Mouse (Mus musculus) heart, embryonic 10.5 days (tissue): ENCODE data around the gene Serpine2. TPM values are rescaled to one million over a fixed set of nuclear protein-coding genes. Genes with fewer than 3 reads are reported as not detected.

Source experiments
- DNase-seq: peaks from one replicate; pipeline ENCODE4 v3.0.0-alpha.2; 2017; ENCODE audit warnings: low spot score
- H3K27ac ChIP-seq: fragments of 300-500 bp; sonication (generic); 2 replicates; pipeline ENCODE4 v1.5.1; 2016; ENCODE audit warnings: mild to moderate bottlenecking
- H3K27me3 ChIP-seq: fragments of 300-500 bp; sonication (generic); 2 replicates; pipeline ENCODE4 v1.6.1; 2016; ENCODE audit warnings: mild to moderate bottlenecking; ENCODE audit not compliant: poor library complexity, insufficient read depth, severe bottlenecking
- H3K36me3 ChIP-seq: fragments of 300-500 bp; sonication (generic); 2 replicates; pipeline ENCODE4 v1.6.1; 2016; ENCODE audit warnings: mild to moderate bottlenecking, moderate library complexity
- H3K4me1 ChIP-seq: fragments of 300-500 bp; sonication (generic); 2 replicates; pipeline ENCODE4 v1.6.1; 2016; ENCODE audit warnings: mild to moderate bottlenecking
- H3K4me3 ChIP-seq: fragments of 300-500 bp; sonication (generic); 2 replicates; pipeline ENCODE4 v1.5.1; 2016; ENCODE audit warnings: mild to moderate bottlenecking, moderate library complexity
- H3K9me3 ChIP-seq: fragments of 300-500 bp; sonication (generic); 2 replicates; pipeline ENCODE4 v1.6.1; 2016; ENCODE audit warnings: mild to moderate bottlenecking, moderate library complexity
- WGBS: fragments of 180-500 bp; shearing (Covaris S2); methylation state at CpG from one replicate; pipeline ENCODE4 v1.1.7; 2016; 5-methylcytosine and 5-hydroxymethylcytosine counted together
- polyA plus RNA-seq: library from polyadenylated mRNA; unstranded; fragments of >200 nt; fragmentation: Nextera tagmentation; extraction: Ambion mirVana; gene quantifications from 2 replicates; pipeline ENCODE4 v1.2.1, GENCODE M21; 2016

Gene Serpine2
- polyA plus RNA-seq, 1 experiment from 2014 or later, result 112 TPM

DNA sequence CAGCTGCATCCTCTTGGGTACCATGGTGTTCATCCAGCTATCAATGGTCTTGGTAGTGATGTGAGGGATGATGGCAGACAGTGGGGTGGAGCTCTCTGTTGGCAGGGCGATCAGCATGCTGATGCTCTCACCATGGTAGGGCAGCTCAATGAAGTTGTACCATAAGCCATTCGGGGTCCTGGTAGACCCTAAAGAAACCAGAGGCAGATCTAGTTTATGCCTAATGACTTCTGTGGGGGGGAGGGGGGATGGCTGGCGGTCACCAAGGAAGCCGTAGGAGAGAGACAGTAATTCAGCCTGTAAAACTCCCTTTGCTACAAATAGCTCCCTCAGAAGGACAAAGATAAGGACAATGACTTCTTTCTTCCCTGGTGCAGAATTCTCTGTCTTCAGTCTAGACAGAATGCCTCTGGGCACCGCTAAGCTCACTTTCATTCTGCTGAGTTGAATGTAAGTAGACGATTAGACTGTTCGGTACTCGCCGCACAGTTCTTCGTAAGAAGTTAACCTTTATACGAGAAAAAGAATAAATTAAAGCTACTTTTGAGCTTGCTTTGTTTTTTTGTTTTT, 58.0 kb downstream of the Serpine2 start:
- H3K27me3 ChIP-seq, result no peaks in the 10 kb centered on the region
- WGBS, result 58% methylated on average over 11 of the region's 11 CpGs
- no peak for DNase-seq
- H3K36me3 ChIP-seq, result peaks cover 24% of the 10 kb centered on the region; the same call in 1 of the 2 replicates
- H3K4me3 ChIP-seq, result no peak overlapping the region
- H3K9me3 ChIP-seq, result no peaks in the 10 kb centered on the region
- H3K27ac ChIP-seq, result no peak overlapping the region
- H3K4me1 ChIP-seq, result peaks cover 6% of the 10 kb centered on the region; the same call in 1 of the 2 replicates

DNA sequence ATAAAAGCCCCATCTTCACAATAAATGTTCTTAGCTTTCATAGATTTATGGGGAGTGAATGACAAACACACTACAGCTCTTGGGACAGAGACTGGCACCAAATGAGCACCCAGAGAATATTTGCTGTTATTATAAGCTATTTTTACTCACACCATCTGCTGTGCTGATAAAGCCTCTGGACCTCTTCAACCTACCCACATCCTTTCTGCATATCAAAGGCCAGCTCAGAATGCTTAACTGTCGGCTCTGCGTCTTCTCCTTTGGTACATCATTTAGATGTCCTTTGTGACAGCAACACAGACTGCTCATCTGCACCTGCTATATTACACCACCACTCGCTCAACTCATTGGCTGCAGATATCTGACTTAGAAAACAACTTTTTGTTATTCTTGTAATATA, 63.9 kb downstream of the Serpine2 start:
- H3K4me3 ChIP-seq, result no peak overlapping the region
- no peaks in the 10 kb centered on the region for H3K27me3 ChIP-seq
- WGBS, result 72% methylated on average over 3 of the region's 3 CpGs
- no peak overlapping the region for H3K27ac ChIP-seq
- peaks cover 16% of the 10 kb centered on the region; the same call in 1 of the 2 replicates for H3K36me3 ChIP-seq
- H3K4me1 ChIP-seq, result no peaks in the 10 kb centered on the region
- no peak for DNase-seq
- H3K9me3 ChIP-seq, result no peaks in the 10 kb centered on the region

DNA sequence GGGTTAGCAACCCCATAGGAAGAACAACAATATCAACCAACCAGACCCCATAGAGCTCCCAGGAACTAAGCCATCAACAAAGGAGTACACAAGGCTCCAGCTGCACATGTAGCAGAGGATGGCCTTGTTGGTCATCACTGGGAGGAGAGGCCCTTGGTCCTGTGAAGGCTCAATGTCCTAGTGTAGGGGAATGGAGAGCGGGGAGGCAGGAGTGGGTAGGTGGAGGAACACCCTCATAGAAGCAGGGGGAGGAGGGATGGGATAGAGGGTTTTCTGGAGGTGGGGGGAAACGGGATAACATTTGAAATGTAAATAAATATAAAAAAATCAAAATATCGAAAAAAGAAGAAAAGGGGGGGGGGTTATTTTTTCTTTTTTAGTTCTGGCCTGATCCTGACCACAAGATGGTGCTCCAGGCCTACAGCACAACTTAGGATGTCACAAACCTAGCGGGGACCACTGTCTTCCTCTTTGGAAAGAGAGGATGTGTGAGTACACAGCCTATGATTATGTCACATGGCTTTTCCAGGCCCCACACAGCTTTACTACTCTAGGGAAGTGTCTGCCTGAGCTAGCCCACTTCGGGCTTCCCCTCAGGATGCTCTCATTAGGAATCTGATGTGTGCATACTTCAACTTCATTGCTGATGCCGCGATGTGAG, 74.6 kb downstream of the Serpine2 start:
- no peaks in the 10 kb centered on the region for H3K9me3 ChIP-seq
- H3K4me3 ChIP-seq, result no peak overlapping the region
- DNase-seq, result no peak
- no peaks in the 10 kb centered on the region for H3K4me1 ChIP-seq
- no peaks in the 10 kb centered on the region for H3K27me3 ChIP-seq
- no peak overlapping the region for H3K27ac ChIP-seq
- peaks cover 17% of the 10 kb centered on the region for H3K36me3 ChIP-seq
- WGBS, result 61% methylated on average over 7 of the region's 7 CpGs

DNA sequence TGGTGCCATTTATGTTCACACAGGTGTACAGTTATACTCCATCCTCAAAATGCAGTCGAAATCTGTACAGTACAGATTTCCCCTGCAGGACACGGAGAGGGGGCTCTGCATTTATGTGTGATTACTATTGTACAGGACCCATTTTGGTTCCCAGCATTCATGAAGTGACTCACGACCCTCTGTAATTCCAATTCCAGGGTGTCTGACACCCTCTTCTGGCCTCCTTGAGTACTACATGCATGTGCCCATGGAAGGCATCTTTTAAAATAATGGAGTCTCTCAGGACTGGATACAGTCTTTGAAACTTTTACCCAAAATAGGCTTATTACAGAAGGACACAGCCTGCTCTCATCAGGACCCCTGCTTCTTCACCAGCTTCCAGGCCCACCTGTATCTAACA, 78.5 kb downstream of the Serpine2 start:
- Histone ChIP-seq H3K27ac (no peak overlapping the region), H3K27me3 (no peaks in the 10 kb centered on the region), H3K4me3 (no peak overlapping the region), H3K36me3 (peaks cover 54% of the 10 kb centered on the region), H3K4me1 (0 out of 2 replicates have a peak, but pooled peaks cover 2% of the 10 kb centered on the region), H3K9me3 (no peaks in the 10 kb centered on the region)
- DNase-seq, result no peak
- 82% methylated on average over 3 of the region's 3 CpGs for WGBS

DNA sequence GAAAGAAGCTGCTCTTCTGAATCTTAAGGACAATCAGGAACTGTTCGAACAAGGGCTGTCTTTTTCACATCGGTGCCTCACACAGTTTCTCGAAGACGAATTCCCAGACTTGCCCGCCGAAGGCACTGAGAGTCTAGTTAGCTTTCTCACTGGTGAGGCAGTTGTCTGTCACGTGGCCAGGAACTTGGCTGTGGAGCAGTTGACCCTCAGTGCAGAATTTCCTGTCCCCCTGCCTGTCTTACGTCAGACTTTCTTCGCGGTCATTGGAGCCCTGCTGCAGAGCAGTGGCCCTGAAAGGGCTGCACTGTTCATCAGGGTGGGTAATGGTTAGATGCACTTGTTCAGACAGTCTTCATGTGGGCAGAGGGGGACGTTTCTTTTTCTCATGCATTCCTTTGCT, 83.0 kb downstream of the Serpine2 start:
- Histone ChIP-seq H3K4me1 (0 out of 2 replicates have a peak, but pooled peaks cover 2% of the 10 kb centered on the region), H3K36me3 (peaks cover 52% of the 10 kb centered on the region)
- WGBS, result 81% methylated on average over 11 of the region's 11 CpGs

DNA sequence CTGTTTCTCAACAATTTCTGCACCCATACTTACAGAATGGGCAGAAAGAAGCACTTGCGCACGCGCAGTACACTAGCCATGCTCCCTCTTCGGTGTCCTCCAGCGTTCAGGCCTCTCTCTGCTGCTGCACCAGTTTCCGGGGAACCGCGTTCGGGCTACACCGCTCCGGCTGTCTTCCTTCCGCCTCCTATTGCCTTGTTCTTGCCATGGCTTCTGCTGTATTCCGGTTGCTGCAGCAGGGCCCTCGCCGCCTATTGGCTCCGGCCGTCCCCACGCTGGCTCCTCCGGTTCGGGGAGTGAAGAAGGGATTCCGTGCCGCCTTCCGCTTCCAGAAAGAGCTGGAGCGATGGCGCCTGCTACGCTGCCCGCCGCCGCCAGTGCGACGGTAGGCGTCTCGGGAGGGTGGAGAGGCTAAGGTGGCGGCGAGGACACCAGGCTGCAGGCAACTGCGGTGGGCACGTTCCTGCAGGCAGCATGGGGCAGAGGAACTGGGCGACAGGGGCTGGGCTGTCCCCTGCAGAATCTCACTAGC, 85.0 kb downstream of the Serpine2 start, which contains the start of the genes Mrpl44 and Wdfy1:
TSS of gene Mrpl44 (plus strand) at position 92 of the 532 bp plus-strand sequence.
TSS of gene Wdfy1 (minus strand) at position 217 of the 532 bp plus-strand sequence.
- Histone ChIP-seq H3K9me3 (no peaks in the 10 kb centered on the region), H3K36me3 (peaks cover 33% of the 10 kb centered on the region), H3K27ac (peak within 1 kb of the TSS; percentile 96), H3K4me3 (peak within 1 kb of the TSS; percentile 93), H3K27me3 (no peaks in the 10 kb centered on the region), H3K4me1 (0 out of 2 replicates have a peak, but pooled peaks cover 2% of the 10 kb centered on the region)
- DNase-seq, result peak; percentile 99
- under 1% methylated on average over 38 of the region's 38 CpGs for WGBS

More for the DNA sequence above, 83.0 kb downstream of the Serpine2 start:
- no peak overlapping the region for H3K4me3 ChIP-seq
- no peaks in the 10 kb centered on the region for H3K27me3 ChIP-seq
- H3K27ac ChIP-seq, result no peak overlapping the region
- DNase-seq, result no peak
- H3K9me3 ChIP-seq, result no peaks in the 10 kb centered on the region

DNA sequence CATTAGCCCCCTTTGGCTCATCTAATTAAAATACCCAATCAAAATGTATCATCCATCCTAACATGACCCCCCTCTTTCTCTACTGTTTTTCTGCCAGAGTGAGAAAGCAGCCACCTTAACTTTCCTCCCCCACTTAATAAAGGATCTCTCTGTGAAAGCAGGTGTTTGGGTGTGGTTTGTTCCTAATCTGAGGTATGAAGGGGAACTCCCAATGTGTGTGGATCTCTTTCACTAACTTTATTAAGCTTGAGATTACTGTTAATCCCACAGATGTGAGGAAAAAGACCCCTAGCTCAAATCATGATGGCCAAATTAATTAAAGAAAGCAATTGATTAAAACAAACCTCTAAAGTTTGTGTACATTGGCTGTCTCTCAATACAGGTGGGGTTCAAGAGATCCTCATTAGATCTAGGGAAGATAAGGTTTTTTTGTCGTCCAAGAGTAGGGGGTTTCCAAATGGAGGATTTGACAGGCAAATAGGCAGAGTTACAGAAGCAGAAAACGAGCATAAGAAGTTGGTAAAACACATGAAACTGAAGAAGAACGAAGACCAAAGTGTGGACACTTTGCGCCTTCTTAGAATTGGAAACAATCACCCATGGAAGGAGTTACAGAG, 86.7 kb downstream of the Serpine2 start:
- WGBS, result 73% methylated on average over 4 of the region's 4 CpGs

DNA sequence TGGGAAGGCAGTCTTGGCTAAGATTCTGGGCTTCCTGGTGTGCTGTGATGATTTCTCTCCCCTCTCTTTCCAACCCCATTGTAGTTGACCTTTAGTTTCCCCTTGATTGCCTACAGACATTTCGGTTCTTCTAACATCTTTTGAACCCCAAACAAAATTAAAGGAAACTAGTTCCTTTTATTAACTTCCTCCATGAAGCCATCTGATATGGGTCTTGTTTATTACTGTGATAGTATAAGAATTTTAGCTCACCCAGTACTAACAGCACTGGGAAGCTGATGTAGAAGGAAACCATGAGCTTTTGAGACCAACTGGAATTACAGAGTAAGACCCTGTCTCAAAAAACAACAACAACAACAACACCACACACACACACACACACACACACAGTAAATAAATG, 92.7 kb downstream of the Serpine2 start:
- WGBS, result 51% methylated on average over 1 of the region's 1 CpGs

More for the DNA sequence above, 86.7 kb downstream of the Serpine2 start:
- H3K4me1 ChIP-seq, result 0 out of 2 replicates have a peak, but pooled peaks cover 2% of the 10 kb centered on the region
- no peaks in the 10 kb centered on the region for H3K9me3 ChIP-seq
- H3K27ac ChIP-seq, result no peak overlapping the region
- no peak for DNase-seq
- H3K36me3 ChIP-seq, result peaks cover 16% of the 10 kb centered on the region
- H3K4me3 ChIP-seq, result no peak overlapping the region
- no peaks in the 10 kb centered on the region for H3K27me3 ChIP-seq

DNA sequence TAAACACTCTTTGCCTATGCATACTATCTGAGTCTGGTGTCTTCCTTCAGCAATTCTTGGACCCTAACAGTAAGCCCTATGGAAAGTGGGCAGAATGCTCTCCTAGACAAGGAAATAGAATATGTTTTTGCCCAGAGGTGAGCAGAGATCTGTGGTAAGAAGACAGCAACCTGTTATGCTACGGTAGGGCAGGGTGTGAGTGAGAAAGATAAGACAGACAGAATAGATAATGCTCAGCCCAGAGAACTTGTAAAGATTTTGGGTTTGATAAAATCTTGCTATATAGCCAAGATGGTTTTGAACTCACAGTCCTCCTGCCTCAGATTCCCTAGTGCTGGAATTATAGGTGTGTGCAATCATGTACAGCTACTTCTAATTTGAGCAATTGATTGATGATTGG, 96.5 kb downstream of the Serpine2 start:
- Histone ChIP-seq H3K36me3 (no peaks in the 10 kb centered on the region), H3K4me3 (no peak overlapping the region), H3K9me3 (no peaks in the 10 kb centered on the region), H3K4me1 (peaks cover 10% of the 10 kb centered on the region), H3K27ac (no peak overlapping the region), H3K27me3 (no peaks in the 10 kb centered on the region)
- DNase-seq, result no peak
- 86% methylated on average over 1 of the region's 1 CpGs for WGBS

More for the DNA sequence above, 92.7 kb downstream of the Serpine2 start:
- no peak overlapping the region for H3K27ac ChIP-seq
- H3K4me1 ChIP-seq, result no peaks in the 10 kb centered on the region
- no peaks in the 10 kb centered on the region for H3K36me3 ChIP-seq
- no peaks in the 10 kb centered on the region for H3K27me3 ChIP-seq
- H3K4me3 ChIP-seq, result no peak overlapping the region
- H3K9me3 ChIP-seq, result no peaks in the 10 kb centered on the region
- DNase-seq, result no peak

DNA sequence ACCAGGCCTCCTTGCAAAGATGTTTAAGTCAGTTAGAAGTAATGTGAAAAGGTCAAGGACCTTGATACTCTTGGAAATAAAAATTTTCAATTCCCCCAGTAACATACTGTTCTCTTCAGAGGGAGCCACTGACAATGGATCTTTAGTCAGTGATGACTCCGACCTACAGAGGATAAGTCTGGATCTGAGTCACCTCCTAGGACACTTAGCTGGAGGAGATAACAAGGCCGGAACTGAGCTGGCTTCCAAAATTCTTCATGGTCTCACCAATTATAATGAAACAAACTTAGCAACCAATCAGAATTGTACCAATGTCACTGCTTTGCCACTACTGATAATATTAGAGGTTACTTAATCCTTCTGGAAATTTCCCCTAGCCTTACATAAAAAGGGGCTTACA, 96.9 kb downstream of the Serpine2 start:
- no peaks in the 10 kb centered on the region for H3K36me3 ChIP-seq
- no peak overlapping the region for H3K4me3 ChIP-seq
- H3K4me1 ChIP-seq, result peaks cover 10% of the 10 kb centered on the region
- no peaks in the 10 kb centered on the region for H3K27me3 ChIP-seq
- H3K9me3 ChIP-seq, result no peaks in the 10 kb centered on the region
- H3K27ac ChIP-seq, result no peak overlapping the region
- 61% methylated on average over 2 of the region's 2 CpGs for WGBS
- DNase-seq, result no peak

DNA sequence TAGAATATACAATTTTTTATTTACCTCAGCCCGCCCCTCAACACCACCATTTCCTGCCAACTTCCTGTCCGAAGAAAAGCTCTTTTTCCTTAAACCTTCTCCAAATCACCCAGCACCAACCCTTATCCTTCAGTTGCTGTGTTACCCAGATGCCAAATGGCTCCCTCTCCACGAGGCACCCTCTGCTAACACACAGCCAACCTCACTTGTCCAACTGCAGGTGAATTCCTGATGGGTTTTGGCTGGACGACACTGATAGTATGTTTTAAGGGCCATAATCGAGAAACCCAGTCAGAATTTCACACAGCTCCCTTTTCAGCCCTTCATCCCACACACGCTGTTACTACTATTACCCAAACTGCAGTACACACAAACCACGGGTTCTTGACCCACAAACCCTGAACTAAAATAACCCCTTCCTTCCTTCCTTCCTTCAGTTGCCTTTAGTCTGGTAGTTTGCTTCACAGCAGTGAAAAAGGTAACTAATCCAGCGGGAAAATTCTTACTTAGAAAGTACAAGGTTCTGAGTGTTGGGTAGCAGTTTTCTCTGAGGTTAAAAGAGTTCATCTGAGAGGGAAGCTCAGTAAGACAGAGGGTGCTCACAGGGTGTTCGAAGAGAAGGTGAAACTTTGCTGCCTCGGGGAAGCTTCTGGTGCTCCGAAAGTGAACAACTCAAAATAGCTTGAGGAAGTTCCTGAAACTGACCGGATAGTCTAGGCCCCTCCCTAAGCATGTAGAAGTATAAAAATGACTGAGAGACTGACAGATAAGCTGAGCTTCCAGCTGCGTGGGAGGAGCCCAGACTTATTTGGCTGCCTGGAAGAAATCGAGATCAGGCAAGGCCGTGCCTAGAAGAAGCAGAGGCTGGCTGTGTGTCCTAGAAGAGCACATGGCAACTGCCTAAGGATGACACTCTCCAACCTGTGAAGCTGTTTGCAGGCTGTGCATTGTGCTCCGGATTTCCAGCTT, 98.4 kb downstream of the Serpine2 start:
- no peak for DNase-seq
- 58% methylated on average over 16 of the region's 16 CpGs for WGBS
- H3K4me3 ChIP-seq, result peak overlapping the region; percentile 90
- peak overlapping the region; percentile 64 for H3K27ac ChIP-seq
- no peaks in the 10 kb centered on the region for H3K27me3 ChIP-seq
- H3K4me1 ChIP-seq, result peaks cover 11% of the 10 kb centered on the region
- H3K36me3 ChIP-seq, result no peaks in the 10 kb centered on the region
- no peaks in the 10 kb centered on the region for H3K9me3 ChIP-seq

DNA sequence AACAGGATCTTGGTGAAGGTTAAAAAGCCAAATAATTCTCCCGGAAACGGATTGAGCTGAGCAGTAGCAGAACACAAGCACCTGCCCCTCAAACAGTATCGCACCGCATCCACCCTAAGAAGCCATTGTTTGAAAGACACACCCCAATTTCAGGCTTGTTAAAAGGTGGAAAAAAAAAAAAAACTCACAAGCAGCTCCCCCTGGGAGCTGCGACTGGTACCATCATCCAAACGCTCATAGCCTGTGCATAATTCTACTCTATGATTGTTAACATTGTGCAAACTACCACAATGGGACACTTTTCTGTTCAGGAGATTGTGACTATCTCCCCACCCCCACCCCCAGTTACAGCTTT, 99.1 kb downstream of the Serpine2 start:
- Histone ChIP-seq H3K4me3 (peak overlapping the region; percentile 90), H3K4me1 (peaks cover 18% of the 10 kb centered on the region), H3K36me3 (no peaks in the 10 kb centered on the region), H3K27me3 (no peaks in the 10 kb centered on the region), H3K27ac (peak overlapping the region; percentile 64), H3K9me3 (no peaks in the 10 kb centered on the region)
- WGBS, result 2% methylated on average over 6 of the region's 6 CpGs
- no peak for DNase-seq
